Mouse (Mus musculus) embryonic facial prominence, embryonic 14.5 days (tissue): ENCODE results near the gene Upf1. TPM values are rescaled to one million over a fixed set of nuclear protein-coding genes. Genes with fewer than 3 reads are reported as not detected.

Experiments
- ATAC-seq: fragments of 200-750 bp; cut with Nextera tagmentation; 2 replicates; pipeline ENCODE4 v1.8.0; 2017; ENCODE audit warnings: low read depth, moderate number of reproducible peaks, moderate TSS enrichment
- DNase-seq: peaks from one replicate; pipeline ENCODE4 v3.0.0-alpha.2; 2015; ENCODE audit warnings: low spot score
- H3K27ac ChIP-seq: fragments of 300-500 bp; sonication (generic); replicated peaks from 2 replicates; pipeline ENCODE4 v1.5.1; 2014; ENCODE audit warnings: low read depth, mild to moderate bottlenecking, low read length, moderate library complexity
- H3K27me3 ChIP-seq: fragments of 300-500 bp; sonication (generic); replicated peaks from 2 replicates; pipeline ENCODE4 v1.6.1; 2014; ENCODE audit warnings: low read length; ENCODE audit not compliant: control insufficient read depth, insufficient read depth
- H3K36me3 ChIP-seq: fragments of 300-500 bp; sonication (generic); 2 replicates; pipeline ENCODE4 v1.6.1; 2014; ENCODE audit warnings: low read length, mixed read lengths; ENCODE audit not compliant: control insufficient read depth, insufficient read depth
- H3K4me1 ChIP-seq: fragments of 300-500 bp; sonication (generic); 2 replicates; pipeline ENCODE4 v1.6.1; 2014; ENCODE audit warnings: antibody characterized with exemption, low read length; ENCODE audit not compliant: control insufficient read depth, insufficient read depth
- H3K4me2 ChIP-seq: fragments of 300-500 bp; sonication (generic); 2 replicates; pipeline ENCODE4 v1.6.1; 2014; ENCODE audit warnings: low read depth, mild to moderate bottlenecking, low read length, moderate library complexity, mixed read lengths
- H3K4me3 ChIP-seq: fragments of 300-500 bp; sonication (generic); 2 replicates; pipeline ENCODE4 v1.5.1; 2014; ENCODE audit warnings: low read depth, mild to moderate bottlenecking, low read length
- H3K9ac ChIP-seq: fragments of 300-500 bp; sonication (generic); 2 replicates; pipeline ENCODE4 v1.6.1; 2014; ENCODE audit warnings: low read depth, mild to moderate bottlenecking, low read length, moderate library complexity, mixed read lengths
- H3K9me3 ChIP-seq: fragments of 300-500 bp; sonication (generic); 2 replicates; pipeline ENCODE4 v1.6.1; 2016; ENCODE audit warnings: low read length; ENCODE audit not compliant: control insufficient read depth
- WGBS: fragments of 180-500 bp; shearing (Covaris S2); extraction: QIAGEN DNeasy Blood & Tissue Kit; methylation state at CpG from one replicate; pipeline ENCODE4 v1.1.7; 2014; 5-methylcytosine and 5-hydroxymethylcytosine counted together
- polyA plus RNA-seq: library from polyadenylated mRNA; unstranded; fragments of >200 nt; fragmentation: Nextera tagmentation; extraction: Ambion mirVana; gene quantifications from 2 replicates; pipeline ENCODE4 v1.2.1, GENCODE M21; 2014

Upf1 gene
- polyA plus RNA-seq, 1 experiment from 2014 or later, result 18.9 TPM

- 85% methylated on average over 12 of the region's 12 CpGs for WGBS
- Histone ChIP-seq H3K27me3 (peaks cover 40% of the 10 kb centered on the region), H3K9me3 (no peaks in the 10 kb centered on the region), H3K4me3 (no peak overlapping the region), H3K4me1 (0 out of 2 replicates have a peak, but pooled peaks cover under 1% of the 10 kb centered on the region), H3K9ac (no peak overlapping the region), H3K4me2 (no peak overlapping the region), H3K27ac (no peak overlapping the region), H3K36me3 (peaks cover 6% of the 10 kb centered on the region)
- no peak for ATAC-seq
- no peak for DNase-seq
Measured at GRCm38 (mm10) chr8:70380069-70380468, 27.0 kb upstream of the Upf1 start.

GRCm38 (mm10) chr8:70377049-70377448, 24.0 kb upstream of the Upf1 start:
- ATAC-seq (no peak), DNase-seq (no peak)
- H3K4me3 ChIP-seq, result no peak overlapping the region
- H3K36me3 ChIP-seq, result no peaks in the 10 kb centered on the region
- H3K4me1 ChIP-seq, result 0 out of 2 replicates have a peak, but pooled peaks cover 10% of the 10 kb centered on the region
- H3K9ac ChIP-seq, result no peak overlapping the region
- H3K27ac ChIP-seq, result no peak overlapping the region
- no peak overlapping the region for H3K4me2 ChIP-seq
- H3K27me3 ChIP-seq, result peaks cover 71% of the 10 kb centered on the region
- no peaks in the 10 kb centered on the region for H3K9me3 ChIP-seq
- WGBS, result 18% methylated on average over 15 of the region's 15 CpGs

GRCm38 (mm10) chr8:70376275-70376741, 23.2 kb upstream of the Upf1 start:
- WGBS, result 8% methylated on average over 26 of the region's 37 CpGs
- peak overlapping the region; percentile 35 for H3K4me2 ChIP-seq
- no peaks in the 10 kb centered on the region for H3K36me3 ChIP-seq
- ATAC-seq, result no peak
- peaks cover 10% of the 10 kb centered on the region; the same call in 1 of the 2 replicates for H3K4me1 ChIP-seq
- H3K27me3 ChIP-seq, result peaks cover 77% of the 10 kb centered on the region
- H3K9me3 ChIP-seq, result no peaks in the 10 kb centered on the region
- no peak overlapping the region for H3K9ac ChIP-seq
- DNase-seq, result no peak
- no peak overlapping the region for H3K27ac ChIP-seq
- peak overlapping the region; percentile 43 for H3K4me3 ChIP-seq

- DNase-seq (no peak), ATAC-seq (no peak)
- no peak overlapping the region for H3K9ac ChIP-seq
- H3K9me3 ChIP-seq, result no peaks in the 10 kb centered on the region
- H3K27ac ChIP-seq, result no peak overlapping the region
- peaks cover 10% of the 10 kb centered on the region; the same call in 1 of the 2 replicates for H3K4me1 ChIP-seq
- peak overlapping the region; percentile 65; the same call in 1 of the 2 replicates for H3K4me2 ChIP-seq
- peaks cover 77% of the 10 kb centered on the region for H3K27me3 ChIP-seq
- WGBS, result 9% methylated on average over 30 of the region's 35 CpGs
- no peaks in the 10 kb centered on the region for H3K36me3 ChIP-seq
- peak overlapping the region; percentile 43 for H3K4me3 ChIP-seq
Measured at GRCm38 (mm10) chr8:70375212-70375859, 22.3 kb upstream of the Upf1 start.

GRCm38 (mm10) chr8:70374318-70374927, 21.3 kb upstream of the Upf1 start:
- H3K4me2 ChIP-seq, result peak overlapping the region; percentile 65
- peak; percentile 62 for ATAC-seq
- 0% methylated on average over 34 of the region's 53 CpGs for WGBS
- H3K27ac ChIP-seq, result no peak overlapping the region
- peak; percentile 81 for DNase-seq
- H3K9ac ChIP-seq, result 0 out of 2 replicates have a peak overlapping the region, but pooled peaks have one; percentile 19
- no peaks in the 10 kb centered on the region for H3K36me3 ChIP-seq
- H3K27me3 ChIP-seq, result peaks cover 76% of the 10 kb centered on the region
- no peaks in the 10 kb centered on the region for H3K9me3 ChIP-seq
- peak overlapping the region; percentile 43 for H3K4me3 ChIP-seq
- peaks cover 10% of the 10 kb centered on the region; the same call in 1 of the 2 replicates for H3K4me1 ChIP-seq

GRCm38 (mm10) chr8:70373397-70374317, 20.6 kb upstream of the Upf1 start, which contains the start of gene Comp:
Comp (plus strand) TSS chr8:70373558.
- peaks cover 10% of the 10 kb centered on the region; the same call in 1 of the 2 replicates for H3K4me1 ChIP-seq
- DNase-seq, result no peak
- H3K27me3 ChIP-seq, result peaks cover 72% of the 10 kb centered on the region
- WGBS, result 5% methylated on average over 47 of the region's 47 CpGs
- H3K4me3 ChIP-seq, result peak within 1 kb of the TSS; percentile 43
- no peaks in the 10 kb centered on the region for H3K9me3 ChIP-seq
- no peak within 1 kb of the TSS for H3K27ac ChIP-seq
- 0 out of 2 replicates have a peak within 1 kb of the TSS, but pooled peaks have one; percentile 19 for H3K9ac ChIP-seq
- H3K36me3 ChIP-seq, result no peaks in the 10 kb centered on the region
- H3K4me2 ChIP-seq, result peak within 1 kb of the TSS; percentile 65
- ATAC-seq, result no peak

GRCm38 (mm10) chr8:70371951-70372350, 18.9 kb upstream of the Upf1 start:
- Histone ChIP-seq H3K4me2 (no peak overlapping the region), H3K9me3 (no peaks in the 10 kb centered on the region), H3K4me1 (peaks cover 10% of the 10 kb centered on the region; the same call in 1 of the 2 replicates), H3K9ac (no peak overlapping the region), H3K36me3 (no peaks in the 10 kb centered on the region), H3K27me3 (peaks cover 55% of the 10 kb centered on the region), H3K4me3 (no peak overlapping the region), H3K27ac (peak overlapping the region; percentile 52; the same call in 1 of the 2 replicates)
- DNase-seq (no peak), ATAC-seq (no peak)
- 22% methylated on average over 6 of the region's 6 CpGs for WGBS

- ATAC-seq, result no peak
- no peak for DNase-seq
- H3K9me3 ChIP-seq, result no peaks in the 10 kb centered on the region
- no peak overlapping the region for H3K4me2 ChIP-seq
- H3K36me3 ChIP-seq, result no peaks in the 10 kb centered on the region
- 64% methylated on average over 7 of the region's 7 CpGs for WGBS
- no peak overlapping the region for H3K9ac ChIP-seq
- no peak overlapping the region for H3K4me3 ChIP-seq
- H3K27ac ChIP-seq, result no peak overlapping the region
- peaks cover 10% of the 10 kb centered on the region; the same call in 1 of the 2 replicates for H3K4me1 ChIP-seq
- peaks cover 40% of the 10 kb centered on the region for H3K27me3 ChIP-seq
Measured at GRCm38 (mm10) chr8:70370476-70370875, 17.4 kb upstream of the Upf1 start.
